Mouse (Mus musculus) layer of hippocampus, postnatal 25 days (tissue): ENCODE data around the gene Aifm1. TPM values are rescaled to one million over a fixed set of nuclear protein-coding genes. Genes with fewer than 3 reads are reported as not detected.
A peak's percentile ranks its signal among the peaks of the same experiment; 100 is the strongest.

Experiments used
- DNase-seq, 2 experiments: peaks; one replicate each; pipeline ENCODE4 v3.0.0; 2022; ENCODE audit warnings: mixed read lengths in 2 of 2, low spot score in 1 of 2; ENCODE audit errors: extremely low spot score in 1 of 2
- total RNA-seq, 2 experiments: library from RNA; stranded (reverse); gene quantifications; 2 replicates each; pipeline ENCODE4 v1.2.3; 2021

Aifm1 gene
- 10 to 100 TPM; 27.6 to 28.7 TPM for total RNA-seq

- peak; percentile 48 to 70 for DNase-seq
Observed at GRCm38 (mm10) chrX:48513166-48513807, at the start of gene Aifm1. TSS of gene Aifm1 (minus strand) at chrX:48513563.

GRCm38 (mm10) chrX:48532175-48532574 lies 18.8 kb upstream of the Aifm1 start:
- peak; percentile 42 to 77 for DNase-seq

GRCm38 (mm10) chrX:48526435-48526834 lies 13.1 kb upstream of the Aifm1 start:
- no peak for DNase-seq

GRCm38 (mm10) chrX:48525866-48526265 lies 12.5 kb upstream of the Aifm1 start:
- DNase-seq: no peak

GRCm38 (mm10) chrX:48525332-48525731 lies 12.0 kb upstream of the Aifm1 start:
- DNase-seq: no peak

- no peak for DNase-seq
Observed at GRCm38 (mm10) chrX:48523512-48523911, 10.1 kb upstream of the Aifm1 start.

GRCm38 (mm10) chrX:48521651-48522050 lies 8.3 kb upstream of the Aifm1 start:
- no peak for DNase-seq

GRCm38 (mm10) chrX:48519549-48520085 lies 6.3 kb upstream of the Aifm1 start:
- no peak for DNase-seq

- peak; percentile 22 to 41 for DNase-seq
Observed at GRCm38 (mm10) chrX:48518808-48519548, 5.6 kb upstream of the Aifm1 start, which contains the start of gene Rab33a. TSS of gene Rab33a (plus strand) at chrX:48519285.

GRCm38 (mm10) chrX:48518211-48518807 lies 4.9 kb upstream of the Aifm1 start:
- DNase-seq: no peak

GRCm38 (mm10) chrX:48513824-48514223 lies 461 bp upstream of the Aifm1 start:
- no peak for DNase-seq

- DNase-seq: no peak
Observed at GRCm38 (mm10) chrX:48493763-48494162, 19.6 kb downstream of the Aifm1 start.

GRCm38 (mm10) chrX:48481687-48482086 lies 31.7 kb downstream of the Aifm1 start:
- no peak for DNase-seq

- DNase-seq: no peak
Observed at GRCm38 (mm10) chrX:48481095-48481494, 32.3 kb downstream of the Aifm1 start.

- DNase-seq: no peak
Observed at GRCm38 (mm10) chrX:48467355-48467946, 45.9 kb downstream of the Aifm1 start.

- DNase-seq: no peak
Observed at GRCm38 (mm10) chrX:48466174-48466573, 47.2 kb downstream of the Aifm1 start.

GRCm38 (mm10) chrX:48464436-48464835 lies 48.9 kb downstream of the Aifm1 start:
- DNase-seq: no peak

- DNase-seq: no peak
Observed at GRCm38 (mm10) chrX:48463636-48464035, 49.7 kb downstream of the Aifm1 start.

- peak; percentile 42 to 60 for DNase-seq
Observed at GRCm38 (mm10) chrX:48462754-48463507, 50.4 kb downstream of the Aifm1 start, which contains the start of gene Elf4. TSS of gene Elf4 (minus strand) at chrX:48463132.

GRCm38 (mm10) chrX:48462297-48462696 lies 51.1 kb downstream of the Aifm1 start:
- DNase-seq: no peak
